ENCODE assay signal across 34 mouse cellular contexts in genomic region chr17:5582232-5582631, GRCm38 (mm10).
"Had no signal": no experiment of that assay in that cellular context is flagged by ENCODE, and none has a peak within 500 bp of the region (broad histone marks: within the 10 kb centered on the region; RNA-seq: fewer than 3 reads in every experiment).

No protein-coding gene starts in this region.

- ATAC-seq: hindbrain, embryonic 16.5 days; hindbrain, postnatal 0 days; inflammation-experienced regulatory T-cells, adult 6 months; intestine, embryonic 15.5 days; intestine, embryonic 16.5 days; intestine, postnatal 0 days had no signal

- H3K4me1 ChIP-seq: heart, embryonic 10.5 days; heart, embryonic 12.5 days; heart, embryonic 13.5 days; heart, embryonic 15.5 days; intestine, embryonic 15.5 days; kidney, embryonic 15.5 days had no signal

- H3K27ac ChIP-seq: heart, embryonic 10.5 days; heart, embryonic 13.5 days; heart, embryonic 15.5 days; hindbrain, embryonic 10.5 days; hindbrain, embryonic 12.5 days; hindbrain, embryonic 13.5 days; hindbrain, embryonic 14.5 days; hindbrain, embryonic 15.5 days; hindbrain, postnatal 0 days; intestine, embryonic 15.5 days; kidney, embryonic 15.5 days; kidney, postnatal 0 days had no signal

- H3K4me3 ChIP-seq: heart, embryonic 10.5 days; heart, embryonic 12.5 days; heart, embryonic 13.5 days; heart, embryonic 15.5 days; hindbrain, embryonic 10.5 days; hindbrain, embryonic 12.5 days; hindbrain, embryonic 13.5 days; hindbrain, embryonic 15.5 days; intestine, embryonic 15.5 days; kidney, embryonic 15.5 days; layer of hippocampus, adult 2 months had no signal

- DNase-seq: heart, postnatal 10 days; heart, postnatal 14 days; heart, postnatal 36 days; heart, postnatal 4 days; kidney, adult 11 months; kidney, adult 18-20 months; kidney, adult 2 months; kidney, adult 8-10 months; kidney, adult 9 months; kidney, postnatal 10 days; kidney, postnatal 14 days; kidney, postnatal 25 days; kidney, postnatal 36 days; kidney, postnatal 4 days; layer of hippocampus, adult 9-11 months; layer of hippocampus, postnatal 36 days had no signal

- H3K36me3 ChIP-seq: heart, embryonic 10.5 days; heart, embryonic 12.5 days; heart, embryonic 13.5 days; heart, embryonic 15.5 days; hindbrain, embryonic 10.5 days; hindbrain, embryonic 12.5 days; hindbrain, embryonic 13.5 days; hindbrain, embryonic 15.5 days; intestine, embryonic 15.5 days; kidney, embryonic 15.5 days had no signal
